Mouse (Mus musculus) spleen, adult 2 months (tissue): ENCODE measurements at regions not wholly inside any gene's neighbourhood (a gene's known extent, or its start where the extent isn't known, plus 50 kb on each side); places are given as distances from the start of the nearest gene placed in this dataset.

ENCODE experiments used
- CTCF ChIP-seq: fragments of 200-500 bp; IDR thresholded peaks from 2 replicates; pipeline ENCODE4 v1.5.1; 2011; ENCODE audit warnings: mild to moderate bottlenecking, inconsistent platforms; ENCODE audit not compliant: insufficient read depth, insufficient read length, insufficient replicate concordance; ENCODE audit errors: extremely low read depth
- POLR2A ChIP-seq: fragments of 200-500 bp; IDR thresholded peaks from 2 replicates; pipeline ENCODE4 v1.6.1; 2011; ENCODE audit warnings: low read depth, low read length, inconsistent platforms

DNA sequence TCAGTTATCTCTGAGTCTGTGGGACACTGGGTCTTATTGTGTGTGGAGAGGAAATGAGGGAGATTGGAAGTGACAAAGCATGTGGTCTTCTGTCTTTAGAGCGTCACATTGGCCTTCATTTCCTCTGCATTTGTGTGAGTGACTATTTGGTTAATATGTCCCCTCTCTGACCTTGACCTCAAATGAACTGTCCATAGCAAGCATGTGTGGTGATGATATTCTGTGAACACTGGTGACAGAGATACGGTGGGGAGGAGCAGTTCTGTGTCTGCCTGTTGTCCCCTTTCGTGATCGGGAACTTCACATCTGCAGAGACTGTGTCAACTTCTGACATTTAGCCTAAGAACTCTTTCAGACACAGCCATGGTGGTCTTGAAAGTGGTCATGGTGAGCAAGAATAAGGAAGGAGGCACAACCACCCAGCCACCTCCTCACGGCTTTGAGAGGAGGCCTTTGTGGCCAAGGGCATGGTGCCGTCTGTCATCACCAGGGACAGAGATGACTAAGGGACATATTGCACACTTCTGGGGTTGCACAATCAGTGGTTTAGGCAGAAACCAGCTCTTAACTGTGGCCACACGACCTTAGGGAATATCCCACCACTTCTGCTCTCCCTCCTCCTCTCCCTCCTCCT, 79.2 kb upstream of the Sulf2 start:
- no peak for TF ChIP-seq CTCF
- TF ChIP-seq POLR2A: no peak
